Mouse (Mus musculus): ENCODE results near the gene Ablim1.

Gene Ablim1

GRCm38 (mm10) chr19:57252692-57253448 is 61.8 kb downstream of the Ablim1 start:
- DNase-seq = no peak

GRCm38 (mm10) chr19:57248781-57249180 is 65.9 kb downstream of the Ablim1 start:
- DNase-seq = no peak

DNA sequence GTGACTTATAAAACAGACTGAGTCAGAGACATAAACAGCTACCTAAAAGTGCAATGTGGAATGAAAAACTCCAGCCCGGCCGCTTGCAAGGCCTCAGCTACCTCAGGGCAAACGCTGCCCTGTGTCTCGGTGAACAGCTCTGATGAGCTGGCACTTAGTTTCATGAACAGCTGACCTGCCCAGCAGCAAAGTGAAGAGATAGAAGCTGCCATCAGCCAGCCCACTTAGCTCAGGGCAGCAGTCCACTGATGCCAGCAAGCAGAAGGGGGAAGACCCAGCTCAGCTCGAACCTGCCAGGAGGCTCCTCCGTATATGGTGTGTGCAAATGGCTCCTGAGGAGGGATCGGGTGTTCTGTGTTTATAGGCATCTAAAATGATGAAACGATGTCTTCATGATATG is 67.5 kb downstream of the Ablim1 start:
- no peak for DNase-seq

GRCm38 (mm10) chr19:57244281-57244680 is 70.4 kb downstream of the Ablim1 start:
- no peak for DNase-seq

GRCm38 (mm10) chr19:57243606-57244005 is 71.1 kb downstream of the Ablim1 start:
- DNase-seq = no peak

DNA sequence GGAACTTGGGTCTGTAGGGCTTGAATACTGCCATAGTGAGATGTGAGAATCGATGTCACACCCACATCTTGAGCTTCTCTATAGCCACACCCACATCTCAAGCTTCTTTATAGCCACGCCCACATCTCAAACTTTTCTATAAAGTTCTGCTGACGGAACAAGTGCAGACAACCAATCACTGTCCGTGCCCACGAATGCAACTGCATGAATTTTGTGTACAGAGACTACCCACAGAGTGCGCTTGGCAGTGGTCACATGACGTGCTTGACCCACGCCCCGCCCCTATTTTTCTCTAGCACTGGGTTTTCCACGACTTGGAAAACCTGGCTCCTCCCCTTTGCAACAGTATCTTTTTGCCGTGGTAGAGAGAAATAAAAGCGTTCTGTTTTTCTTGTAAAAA is 71.5 kb downstream of the Ablim1 start:
- DNase-seq = no peak

DNA sequence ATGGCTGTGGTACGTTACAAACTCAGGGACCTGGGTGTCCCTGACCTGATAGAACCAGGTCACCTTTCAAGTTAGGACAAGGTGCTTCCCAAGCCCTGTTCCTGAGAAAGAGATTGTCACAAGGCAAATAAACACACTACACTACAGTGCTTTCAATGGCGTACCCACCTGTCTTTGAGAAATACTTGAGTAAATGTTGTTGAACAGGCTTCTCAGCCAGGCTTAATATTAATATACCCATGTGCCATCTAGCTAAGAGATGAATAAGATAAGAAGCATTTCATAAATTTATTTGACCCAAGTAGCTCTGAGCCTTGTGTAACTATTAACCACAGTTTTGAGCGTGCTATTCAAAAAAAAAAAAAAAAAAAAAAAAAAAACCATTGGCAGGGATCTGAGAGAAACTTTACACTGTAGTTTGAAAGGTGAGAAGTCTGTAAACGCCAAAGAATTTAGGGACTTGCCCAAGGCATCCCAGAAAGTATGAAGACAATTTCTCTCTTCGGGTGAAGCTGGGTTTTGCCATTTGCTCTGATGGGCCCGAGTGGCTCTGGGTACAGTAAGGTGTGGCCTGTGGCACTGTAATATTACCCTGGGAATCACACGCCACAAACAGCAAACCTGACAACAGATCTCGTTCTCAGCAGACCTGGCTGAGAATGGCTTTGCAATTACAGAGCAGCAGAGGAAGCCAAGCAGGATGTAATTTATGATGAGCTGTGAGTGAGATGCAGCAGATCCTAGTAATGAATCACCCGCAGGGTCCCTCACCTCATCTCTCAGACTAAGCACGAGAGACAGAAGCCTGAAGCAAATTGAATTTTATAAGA is 73.1 kb downstream of the Ablim1 start:
- no peak for DNase-seq

DNA sequence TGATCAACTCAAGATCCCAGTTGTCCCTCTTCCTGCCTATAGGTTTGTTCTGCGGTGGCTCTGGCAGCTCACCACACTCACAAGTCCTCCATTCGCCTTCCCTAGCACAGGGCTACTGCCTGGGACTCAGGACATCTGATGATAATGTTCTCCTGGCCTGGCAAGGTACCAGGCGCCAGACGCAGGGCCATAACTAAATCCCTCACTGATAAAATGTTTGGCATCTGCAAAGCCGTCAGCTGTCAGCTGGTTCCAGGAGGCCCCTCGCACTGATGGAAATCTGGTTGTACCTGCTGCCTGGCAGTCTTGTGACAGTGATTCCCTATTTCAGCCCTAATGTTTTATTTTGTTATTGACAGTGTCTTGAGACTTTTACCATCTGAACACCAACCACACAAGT is 74.5 kb downstream of the Ablim1 start:
- DNase-seq = no peak

DNA sequence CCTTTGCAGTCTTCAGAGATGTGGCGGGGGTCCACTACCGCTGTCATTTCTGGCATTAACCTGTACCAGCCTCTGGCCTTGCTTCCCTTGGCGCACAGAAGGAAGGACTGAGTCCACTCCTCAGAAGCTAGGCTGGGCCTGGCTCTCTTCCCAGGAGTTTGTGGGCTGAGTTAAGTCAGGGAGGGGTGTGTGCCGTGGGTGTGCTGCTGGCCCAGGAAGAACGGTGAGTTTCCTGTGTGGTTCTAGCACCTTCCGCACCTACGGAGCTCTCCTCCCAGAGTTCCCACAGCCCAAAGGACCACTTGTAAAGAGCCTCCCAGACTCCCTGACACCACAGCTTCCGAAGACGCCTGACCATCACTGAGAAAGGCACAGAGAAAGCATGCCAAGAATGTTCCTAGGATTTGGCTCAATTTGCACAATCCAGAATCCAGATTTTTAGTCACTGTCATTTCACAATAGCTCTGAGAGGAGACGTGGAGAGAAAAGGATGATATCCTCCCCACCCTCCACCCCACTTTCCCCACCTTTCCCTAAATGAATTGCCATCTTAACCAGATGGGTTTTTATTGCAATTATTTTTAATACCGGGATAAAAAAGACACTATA is 75.4 kb downstream of the Ablim1 start:
- no peak for DNase-seq

GRCm38 (mm10) chr19:57238461-57238860 is 76.3 kb downstream of the Ablim1 start:
- DNase-seq = no peak

- no peak for DNase-seq
Observed at GRCm38 (mm10) chr19:57237534-57237933, 77.2 kb downstream of the Ablim1 start.

DNA sequence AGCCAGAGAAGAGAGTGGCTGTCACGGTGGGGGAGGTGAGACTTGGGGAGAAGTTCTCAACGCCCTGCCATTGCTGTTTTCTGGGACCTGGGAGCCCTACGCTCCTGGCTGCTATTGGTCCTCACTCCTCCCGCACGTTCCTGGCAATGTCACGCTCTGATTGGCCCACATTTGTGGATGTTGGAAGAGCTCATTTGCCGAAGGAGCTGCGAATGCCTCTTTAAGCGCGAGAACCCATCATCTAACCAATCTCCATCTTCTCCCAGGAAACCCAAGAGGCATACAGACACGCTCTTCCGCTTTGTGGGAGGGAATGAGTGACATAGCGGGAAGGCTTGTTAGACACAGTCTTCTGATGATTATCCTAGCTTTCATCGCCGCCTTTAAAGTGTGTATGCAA is 78.1 kb downstream of the Ablim1 start:
- no peak for DNase-seq

DNA sequence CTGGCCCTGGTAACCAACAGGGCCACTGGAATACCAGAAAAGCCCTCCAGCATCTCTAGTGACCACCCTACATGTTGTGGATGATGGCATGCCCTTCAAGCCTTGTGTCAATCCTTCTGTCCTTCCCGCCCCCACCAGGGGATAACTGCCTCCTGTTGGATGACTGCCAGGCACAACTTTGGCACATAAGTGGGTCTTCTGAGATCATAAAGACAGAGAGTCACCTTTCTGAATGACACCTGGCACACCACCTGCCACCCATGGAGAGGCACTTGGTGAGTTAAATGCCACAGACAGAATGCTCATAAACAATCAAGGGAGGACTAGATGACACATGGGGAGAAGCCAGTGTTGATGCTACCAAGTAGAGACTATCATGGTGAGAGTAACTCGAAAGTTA is 78.8 kb downstream of the Ablim1 start:
- no peak for DNase-seq

DNA sequence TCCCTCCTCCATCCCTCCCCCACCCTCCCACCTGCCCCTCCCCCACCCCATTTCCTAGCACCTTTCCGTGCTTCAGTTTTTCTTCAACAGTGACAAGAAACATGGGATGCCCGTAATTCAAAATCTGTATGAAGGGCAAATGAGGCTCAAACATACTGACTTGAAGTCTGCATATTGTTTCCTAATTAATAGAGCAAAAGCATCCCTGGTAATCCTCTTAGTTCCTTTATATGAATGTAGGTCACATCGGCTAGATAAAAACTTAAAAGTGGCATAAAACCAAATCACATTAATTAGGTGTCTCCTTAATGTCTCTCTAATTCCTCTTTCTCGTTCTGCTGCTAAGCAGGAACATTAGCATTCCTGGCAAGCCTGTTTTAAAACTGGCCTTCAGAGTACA is 83.7 kb downstream of the Ablim1 start:
- no peak for DNase-seq

DNA sequence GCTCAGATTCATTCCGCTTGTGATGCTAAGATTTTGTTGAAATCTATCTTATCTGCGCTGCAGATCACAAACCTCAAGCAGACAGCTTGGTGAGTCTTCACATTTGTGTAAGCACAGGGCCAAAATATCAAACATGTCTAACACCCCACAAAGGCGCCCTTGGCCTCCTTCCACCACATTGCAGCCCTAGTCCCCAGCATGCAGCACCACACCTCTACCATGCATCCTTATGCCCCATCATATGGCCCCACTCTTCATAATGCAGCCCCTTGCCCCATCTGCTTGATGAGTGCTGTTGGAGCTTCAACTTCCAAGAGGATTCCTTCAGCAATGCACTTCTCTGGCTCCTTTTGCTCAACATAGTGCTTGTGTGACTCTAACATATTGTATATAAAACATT is 85.6 kb downstream of the Ablim1 start:
- DNase-seq = no peak

GRCm38 (mm10) chr19:57228576-57228975 is 86.1 kb downstream of the Ablim1 start:
- no peak for DNase-seq

DNA sequence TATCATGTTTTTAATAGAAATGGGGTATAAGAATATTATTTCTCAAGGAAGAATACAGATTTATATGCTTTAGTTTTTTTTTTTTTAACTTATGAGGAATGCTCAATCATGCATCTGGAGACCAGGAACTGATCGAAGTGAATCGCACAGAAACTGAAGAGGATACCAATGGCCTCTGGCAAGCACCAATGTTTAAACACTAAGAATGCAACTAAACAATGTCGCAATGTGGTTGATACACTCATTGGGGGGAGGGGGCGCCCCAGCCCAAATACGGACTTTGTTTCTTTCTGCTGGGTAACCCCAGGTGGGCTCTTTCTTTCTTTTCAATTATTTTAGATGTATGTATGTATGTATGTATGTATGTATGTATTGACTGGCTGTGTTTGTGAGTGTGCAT is 90.3 kb downstream of the Ablim1 start:
- no peak for DNase-seq

DNA sequence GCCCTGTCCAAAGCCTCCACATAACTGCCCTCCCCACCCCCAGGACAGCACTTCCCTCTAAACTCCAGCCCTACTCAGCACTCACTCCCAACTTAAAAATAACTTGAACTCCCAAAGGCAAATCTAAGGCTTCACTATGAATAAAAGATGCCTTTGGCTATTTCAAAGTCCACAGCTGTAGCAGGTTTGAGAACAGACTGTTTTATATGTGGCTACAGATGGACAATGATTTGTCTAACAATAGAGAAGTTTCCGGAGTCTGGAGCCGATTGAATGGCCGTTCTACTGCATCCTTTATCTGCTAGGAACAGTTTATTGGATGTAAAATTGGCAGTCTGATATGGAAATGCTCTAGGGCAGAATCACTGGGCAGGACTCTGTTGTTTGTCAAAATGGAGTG is 91.0 kb downstream of the Ablim1 start:
- no peak for DNase-seq

- DNase-seq = no peak
Observed at GRCm38 (mm10) chr19:57222657-57223056, 92.1 kb downstream of the Ablim1 start.

- no peak for DNase-seq
Observed at GRCm38 (mm10) chr19:57221684-57222235, 93.0 kb downstream of the Ablim1 start.

DNA sequence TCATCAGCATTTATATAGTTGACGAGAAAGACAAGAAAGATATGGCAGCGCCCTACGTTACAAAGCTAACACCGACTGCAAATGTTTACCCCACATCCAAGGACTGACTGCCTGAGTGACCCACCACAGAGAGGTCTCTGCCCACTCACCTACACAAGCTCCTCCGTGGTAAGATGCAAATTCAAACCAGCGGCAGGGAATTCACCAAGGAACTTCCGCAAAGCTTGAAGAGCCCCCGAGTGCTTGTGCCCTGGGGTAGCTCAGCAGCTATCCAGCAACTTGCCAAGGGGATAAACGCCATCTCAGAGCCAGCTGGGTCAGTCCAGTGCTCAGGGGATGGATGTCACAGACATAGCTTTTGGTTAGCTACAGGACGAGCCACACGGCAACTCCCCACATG is 95.0 kb downstream of the Ablim1 start:
- no peak for DNase-seq

DNA sequence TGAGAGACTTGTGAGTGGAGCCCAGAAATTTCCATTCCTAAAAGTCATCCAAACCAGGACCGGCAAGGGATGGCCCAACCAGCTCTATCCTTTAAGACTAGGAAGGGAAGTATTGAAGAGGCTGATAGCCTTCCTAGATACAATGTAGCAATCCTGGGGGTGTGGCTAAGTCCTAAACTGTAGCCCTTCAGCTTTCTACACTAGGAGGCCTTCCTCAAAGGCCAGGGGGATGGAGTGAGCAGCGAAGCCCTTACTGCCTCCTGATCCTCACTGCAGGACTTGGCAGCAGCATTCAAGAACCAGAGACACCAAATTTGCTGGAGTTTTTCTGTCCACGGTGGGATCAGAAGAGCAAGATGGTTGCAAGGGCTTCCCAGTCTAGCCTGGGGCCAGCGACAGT is 97.6 kb downstream of the Ablim1 start:
- DNase-seq = no peak

DNA sequence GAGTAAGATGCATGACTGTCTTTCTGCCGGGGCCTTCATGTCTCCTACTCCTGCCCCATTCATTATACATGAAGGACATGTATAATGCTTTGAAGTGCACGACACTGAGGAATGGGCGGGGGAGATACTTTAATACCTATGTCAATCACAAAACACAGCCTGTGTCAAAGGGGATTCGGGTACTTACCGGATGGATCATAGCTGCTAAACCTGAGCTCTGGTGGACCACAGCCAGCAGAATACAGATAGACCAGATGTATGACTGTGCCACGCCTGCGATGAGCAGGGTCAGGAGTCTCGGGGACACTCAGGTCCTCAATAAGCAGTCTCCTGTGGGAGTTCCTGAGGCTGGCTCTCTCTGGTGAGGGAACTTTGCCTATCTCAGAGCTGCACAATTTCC is 99.2 kb downstream of the Ablim1 start:
- DNase-seq = no peak

DNA sequence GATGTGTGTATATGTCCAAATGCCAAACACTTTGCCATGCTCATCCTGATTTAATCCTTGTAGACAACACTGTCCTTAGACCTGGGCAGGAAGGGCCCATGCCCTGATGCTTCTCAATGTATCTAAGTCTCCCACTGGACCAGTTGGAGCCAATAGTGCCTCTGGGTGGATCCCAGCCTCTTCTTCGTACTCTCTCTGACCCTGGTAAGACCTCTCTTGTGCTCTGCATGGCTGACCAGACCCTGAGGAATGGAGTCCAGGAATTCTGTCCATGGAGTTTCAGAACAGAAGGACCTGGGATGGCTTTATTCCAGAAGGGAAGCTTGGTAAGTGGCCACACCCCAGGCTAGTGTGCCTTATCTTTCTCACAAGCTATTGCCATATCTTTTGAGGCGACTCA is 102.3 kb downstream of the Ablim1 start:
- DNase-seq = no peak

Data from thymus, postnatal 14 days (tissue).